Mouse (Mus musculus) ES-E14 (cell line): ENCODE results near the gene Sacs.

Experiments used
- CHD2 ChIP-seq: IDR thresholded peaks from 2 replicates; pipeline ENCODE4 v1.6.1; 2014; ENCODE audit warnings: mild to moderate bottlenecking, low read depth, low read length, inconsistent platforms
- HCFC1 ChIP-seq: IDR thresholded peaks from 2 replicates; pipeline ENCODE4 v1.6.1; 2012; ENCODE audit warnings: low read length, inconsistent platforms, borderline replicate concordance; ENCODE audit not compliant: insufficient read depth
- MAFK ChIP-seq: IDR thresholded peaks from 2 replicates; pipeline ENCODE4 v1.6.1; 2014; ENCODE audit warnings: mild to moderate bottlenecking, low read depth, low read length, inconsistent platforms; ENCODE audit not compliant: insufficient read depth
- ZC3H11A ChIP-seq: IDR thresholded peaks from 2 replicates; pipeline ENCODE4 v1.6.1; 2012; ENCODE audit warnings: low read depth, mild to moderate bottlenecking, inconsistent platforms, low read length, borderline replicate concordance
- ZNF384 ChIP-seq: IDR thresholded peaks from 2 replicates; pipeline ENCODE4 v1.6.1; 2012; ENCODE audit warnings: low read depth, low read length, inconsistent platforms

DNA sequence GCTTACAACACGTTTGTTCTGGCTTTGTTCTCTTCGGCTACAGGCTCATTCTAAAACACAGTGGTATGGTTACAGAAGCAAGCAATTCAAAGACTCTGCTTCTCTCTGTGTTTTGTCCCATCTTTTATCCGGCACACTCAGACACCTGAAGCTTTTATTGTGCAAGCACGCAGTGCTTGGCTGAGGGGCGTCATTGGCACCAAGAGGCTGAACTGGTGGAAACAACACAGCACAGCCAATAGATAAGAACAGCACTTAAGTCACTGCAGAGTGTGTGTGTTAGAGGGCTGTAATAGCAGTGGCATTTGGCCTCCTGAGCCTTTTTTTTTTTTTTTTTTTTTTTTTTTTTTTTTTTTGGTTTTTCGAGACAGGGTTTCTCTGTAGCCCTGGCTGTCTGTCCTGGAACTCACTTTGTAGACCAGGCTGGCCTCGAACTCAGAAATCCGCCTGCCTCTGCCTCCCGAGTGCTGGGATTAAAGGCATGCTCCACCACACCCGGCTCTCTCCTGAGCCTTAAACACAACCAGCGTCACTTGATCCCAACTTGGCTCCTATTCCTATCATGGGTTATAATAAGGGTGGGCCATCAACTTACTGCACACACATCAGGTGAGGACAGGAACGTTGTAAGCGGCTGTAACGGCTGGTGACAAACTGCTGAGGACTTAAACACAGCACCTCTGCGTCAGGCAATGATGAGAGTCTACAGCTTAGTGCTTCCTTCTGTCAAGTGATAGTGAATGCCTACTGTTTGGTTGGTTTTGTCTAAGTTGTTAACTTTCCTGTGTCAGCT lies 114.5 kb downstream of the Sacs start:
- no peak for TF ChIP-seq HCFC1
- TF ChIP-seq ZC3H11A: no peak
- no peak for TF ChIP-seq MAFK
- TF ChIP-seq CHD2: no peak
- no peak for TF ChIP-seq ZNF384
